Mouse (Mus musculus) kidney, adult 2 months (tissue): ENCODE measurements at regions not wholly inside any gene's neighbourhood (a gene's known extent, or its start where the extent isn't known, plus 50 kb on each side); places are given as distances from the start of the nearest gene placed in this dataset.

Experiments used
- CTCF ChIP-seq: fragments of 200-500 bp; conservative IDR thresholded peaks from 2 replicates; pipeline ENCODE4 v1.5.1; 2011; ENCODE audit warnings: low read depth, mild to moderate bottlenecking, control low read depth, low read length, moderate library complexity, mixed read lengths; ENCODE audit not compliant: insufficient read depth, insufficient read length
- POLR2A ChIP-seq: fragments of 200-500 bp; IDR thresholded peaks from one replicate; pipeline ENCODE4 v1.6.1; 2011; ENCODE audit warnings: low read depth, low read length, control low read depth

DNA sequence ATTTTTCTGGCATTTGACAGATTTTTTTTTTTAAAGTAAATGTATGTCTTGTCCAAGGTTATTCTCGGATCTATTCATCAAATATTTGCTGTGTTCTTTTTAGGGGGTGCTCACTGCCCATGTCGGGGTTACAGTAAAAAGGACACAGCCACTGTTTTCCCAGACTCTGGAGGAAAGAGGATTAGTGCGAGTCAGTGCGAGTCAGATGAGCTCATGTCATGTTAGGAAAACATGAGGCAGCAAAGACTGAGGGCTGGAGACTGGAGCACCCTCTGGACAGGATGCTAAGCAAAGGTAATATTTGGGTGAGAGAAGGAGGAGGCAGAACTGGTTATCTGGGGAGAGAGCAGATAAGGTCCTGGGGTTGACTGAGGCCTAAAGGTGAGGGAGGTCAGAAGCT is 117.3 kb downstream of the Slc38a4 start:
- TF ChIP-seq CTCF (no peak), POLR2A (no peak)
